Mouse (Mus musculus): ENCODE results near the gene Sema4b.

Sema4b gene

GRCm38 (mm10) chr7:80180202-80180601 lies 6.4 kb upstream of the Sema4b start:
- TF ChIP-seq NANOG (IDR thresholded peaks at IDR 0.05; ENCODE audit: borderline replicate concordance, low read length): no peak
- TF ChIP-seq CTCF (conservative IDR thresholded peaks at IDR 0.05; ENCODE audit: low read length): no peak
- TF ChIP-seq POU5F1 (IDR thresholded peaks at IDR 0.05; ENCODE audit: borderline replicate concordance, low read length): no peak
- peaks cover 3% of the 10 kb centered on the region; the same call in 1 of the 2 replicates for H3K27me3 ChIP-seq (ENCODE audit: insufficient read depth, low read length)
- peaks cover 45% of the 10 kb centered on the region for H3K4me1 ChIP-seq (replicated peaks; ENCODE audit: low read depth, low read length)
- no peaks in the 10 kb centered on the region for H3K9me3 ChIP-seq (ENCODE audit: low read length)
- no peak overlapping the region for H3K4me3 ChIP-seq (replicated peaks; ENCODE audit: low read length)
- no peaks in the 10 kb centered on the region for H3K36me3 ChIP-seq (ENCODE audit: insufficient read depth, low read length)

- Histone ChIP-seq H3K9me3 (ENCODE audit: low read length) (no peaks in the 10 kb centered on the region), H3K27me3 (ENCODE audit: insufficient read depth, low read length) (no peaks in the 10 kb centered on the region), H3K4me1 (replicated peaks; ENCODE audit: low read depth, low read length) (peaks cover 49% of the 10 kb centered on the region), H3K36me3 (ENCODE audit: insufficient read depth, low read length) (no peaks in the 10 kb centered on the region), H3K4me3 (replicated peaks; ENCODE audit: low read length) (no peak overlapping the region)
- TF ChIP-seq POU5F1 (IDR thresholded peaks at IDR 0.05; ENCODE audit: borderline replicate concordance, low read length) (no peak), NANOG (IDR thresholded peaks at IDR 0.05; ENCODE audit: borderline replicate concordance, low read length) (no peak), CTCF (conservative IDR thresholded peaks at IDR 0.05; ENCODE audit: low read length) (no peak)
Measured at GRCm38 (mm10) chr7:80181078-80181477, 5.6 kb upstream of the Sema4b start.

- no peaks in the 10 kb centered on the region for H3K36me3 ChIP-seq (ENCODE audit: insufficient read depth, low read length)
- no peaks in the 10 kb centered on the region for H3K27me3 ChIP-seq (ENCODE audit: insufficient read depth, low read length)
- peaks cover 54% of the 10 kb centered on the region for H3K4me1 ChIP-seq (replicated peaks; ENCODE audit: low read depth, low read length)
- no peaks in the 10 kb centered on the region for H3K9me3 ChIP-seq (ENCODE audit: low read length)
- TF ChIP-seq POU5F1 (IDR thresholded peaks at IDR 0.05; ENCODE audit: borderline replicate concordance, low read length) (no peak), NANOG (IDR thresholded peaks at IDR 0.05; ENCODE audit: borderline replicate concordance, low read length) (no peak), CTCF (conservative IDR thresholded peaks at IDR 0.05; ENCODE audit: low read length) (no peak)
- no peak overlapping the region for H3K4me3 ChIP-seq (replicated peaks; ENCODE audit: low read length)
Measured at GRCm38 (mm10) chr7:80182139-80182538, 4.5 kb upstream of the Sema4b start.

GRCm38 (mm10) chr7:80183466-80183865 lies 3.2 kb upstream of the Sema4b start:
- Histone ChIP-seq H3K9me3 (ENCODE audit: low read length) (no peaks in the 10 kb centered on the region), H3K4me1 (replicated peaks; ENCODE audit: low read depth, low read length) (peaks cover 62% of the 10 kb centered on the region), H3K4me3 (replicated peaks; ENCODE audit: low read length) (no peak overlapping the region), H3K27me3 (ENCODE audit: insufficient read depth, low read length) (no peaks in the 10 kb centered on the region), H3K36me3 (ENCODE audit: insufficient read depth, low read length) (no peaks in the 10 kb centered on the region)
- TF ChIP-seq CTCF (conservative IDR thresholded peaks at IDR 0.05; ENCODE audit: low read length): no peak
- no peak for TF ChIP-seq POU5F1 (IDR thresholded peaks at IDR 0.05; ENCODE audit: borderline replicate concordance, low read length)
- TF ChIP-seq NANOG (IDR thresholded peaks at IDR 0.05; ENCODE audit: borderline replicate concordance, low read length): no peak

GRCm38 (mm10) chr7:80183969-80184368 lies 2.7 kb upstream of the Sema4b start:
- Histone ChIP-seq H3K4me1 (replicated peaks; ENCODE audit: low read depth, low read length) (peaks cover 62% of the 10 kb centered on the region), H3K9me3 (ENCODE audit: low read length) (no peaks in the 10 kb centered on the region), H3K27me3 (ENCODE audit: insufficient read depth, low read length) (no peaks in the 10 kb centered on the region), H3K36me3 (ENCODE audit: insufficient read depth, low read length) (no peaks in the 10 kb centered on the region), H3K4me3 (replicated peaks; ENCODE audit: low read length) (no peak overlapping the region)
- TF ChIP-seq CTCF (conservative IDR thresholded peaks at IDR 0.05; ENCODE audit: low read length): no peak
- TF ChIP-seq POU5F1 (IDR thresholded peaks at IDR 0.05; ENCODE audit: borderline replicate concordance, low read length): no peak
- TF ChIP-seq NANOG (IDR thresholded peaks at IDR 0.05; ENCODE audit: borderline replicate concordance, low read length): no peak

- Histone ChIP-seq H3K36me3 (ENCODE audit: insufficient read depth, low read length) (no peaks in the 10 kb centered on the region), H3K27me3 (ENCODE audit: insufficient read depth, low read length) (no peaks in the 10 kb centered on the region), H3K9me3 (ENCODE audit: low read length) (no peaks in the 10 kb centered on the region), H3K4me1 (replicated peaks; ENCODE audit: low read depth, low read length) (peaks cover 68% of the 10 kb centered on the region), H3K4me3 (replicated peaks; ENCODE audit: low read length) (peak overlapping the region; percentile 24)
- TF ChIP-seq NANOG (IDR thresholded peaks at IDR 0.05; ENCODE audit: borderline replicate concordance, low read length): no peak
- no peak for TF ChIP-seq POU5F1 (IDR thresholded peaks at IDR 0.05; ENCODE audit: borderline replicate concordance, low read length)
- no peak for TF ChIP-seq CTCF (conservative IDR thresholded peaks at IDR 0.05; ENCODE audit: low read length)
Measured at GRCm38 (mm10) chr7:80184551-80184950, 2.1 kb upstream of the Sema4b start.

GRCm38 (mm10) chr7:80184968-80185367 lies 1.7 kb upstream of the Sema4b start:
- Histone ChIP-seq H3K9me3 (ENCODE audit: low read length) (no peaks in the 10 kb centered on the region), H3K4me1 (replicated peaks; ENCODE audit: low read depth, low read length) (peaks cover 72% of the 10 kb centered on the region), H3K27me3 (ENCODE audit: insufficient read depth, low read length) (no peaks in the 10 kb centered on the region), H3K4me3 (replicated peaks; ENCODE audit: low read length) (peak overlapping the region; percentile 24), H3K36me3 (ENCODE audit: insufficient read depth, low read length) (no peaks in the 10 kb centered on the region)
- TF ChIP-seq NANOG (IDR thresholded peaks at IDR 0.05; ENCODE audit: borderline replicate concordance, low read length) (no peak), CTCF (conservative IDR thresholded peaks at IDR 0.05; ENCODE audit: low read length) (no peak), POU5F1 (IDR thresholded peaks at IDR 0.05; ENCODE audit: borderline replicate concordance, low read length) (no peak)

GRCm38 (mm10) chr7:80186021-80186420 lies 620 bp upstream of the Sema4b start:
- peaks cover 73% of the 10 kb centered on the region for H3K4me1 ChIP-seq (replicated peaks; ENCODE audit: low read depth, low read length)
- peaks cover 7% of the 10 kb centered on the region; the same call in 1 of the 2 replicates for H3K36me3 ChIP-seq (ENCODE audit: insufficient read depth, low read length)
- H3K9me3 ChIP-seq (ENCODE audit: low read length): no peaks in the 10 kb centered on the region
- H3K27me3 ChIP-seq (ENCODE audit: insufficient read depth, low read length): no peaks in the 10 kb centered on the region
- TF ChIP-seq CTCF (conservative IDR thresholded peaks at IDR 0.05; ENCODE audit: low read length): no peak
- TF ChIP-seq POU5F1 (IDR thresholded peaks at IDR 0.05; ENCODE audit: borderline replicate concordance, low read length): no peak
- TF ChIP-seq NANOG (IDR thresholded peaks at IDR 0.05; ENCODE audit: borderline replicate concordance, low read length): no peak
- H3K4me3 ChIP-seq (replicated peaks; ENCODE audit: low read length): peak overlapping the region; percentile 86

- no peak for TF ChIP-seq NANOG (IDR thresholded peaks at IDR 0.05; ENCODE audit: borderline replicate concordance, low read length)
- TF ChIP-seq CTCF (conservative IDR thresholded peaks at IDR 0.05; ENCODE audit: low read length): no peak
- TF ChIP-seq POU5F1 (IDR thresholded peaks at IDR 0.05; ENCODE audit: borderline replicate concordance, low read length): no peak
- Histone ChIP-seq H3K4me3 (replicated peaks; ENCODE audit: low read length) (peak overlapping the region; percentile 86), H3K27me3 (ENCODE audit: insufficient read depth, low read length) (no peaks in the 10 kb centered on the region), H3K36me3 (ENCODE audit: insufficient read depth, low read length) (peaks cover 7% of the 10 kb centered on the region; the same call in 1 of the 2 replicates), H3K4me1 (replicated peaks; ENCODE audit: low read depth, low read length) (peaks cover 76% of the 10 kb centered on the region), H3K9me3 (ENCODE audit: low read length) (no peaks in the 10 kb centered on the region)
Measured at GRCm38 (mm10) chr7:80187501-80187900, 860 bp downstream of the Sema4b start.
